Mouse (Mus musculus) bone marrow macrophage, adult 2 months (primary cell): ENCODE measurements around the gene Gm49395.

Experiments
- CTCF ChIP-seq: IDR thresholded peaks from 2 replicates; pipeline ENCODE4 v1.5.1; 2012; ENCODE audit warnings: low read depth, mild to moderate bottlenecking, low read length, moderate library complexity
- POLR2A ChIP-seq: IDR thresholded peaks from 2 replicates; pipeline ENCODE4 v1.6.1; 2012; ENCODE audit warnings: mild to moderate bottlenecking, low read depth, low read length, borderline replicate concordance

DNA sequence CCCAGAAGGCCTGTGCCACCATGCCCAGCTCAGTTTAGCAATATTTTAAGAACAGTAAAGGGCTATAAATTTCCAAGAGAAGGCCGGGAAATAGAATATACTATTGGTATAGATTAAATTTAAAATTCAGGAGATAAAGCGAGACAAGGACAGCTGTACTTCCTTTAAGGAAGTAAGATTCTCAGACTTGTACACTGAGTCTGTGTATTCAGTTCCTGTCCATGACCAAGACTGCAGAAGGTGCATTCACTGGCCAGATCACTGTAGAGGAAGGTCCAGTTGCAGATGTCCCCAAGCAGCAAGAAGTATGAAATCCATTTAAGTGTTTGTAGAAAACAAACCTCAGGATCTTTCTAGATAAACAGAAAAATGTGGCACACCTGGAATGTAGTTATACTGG is 28.3 kb upstream of the Gm49395 start:
- TF ChIP-seq POLR2A (no peak), CTCF (no peak)
